Mouse (Mus musculus): ENCODE data around the gene Rnf123. TPM values are rescaled to one million over a fixed set of nuclear protein-coding genes. Genes with fewer than 3 reads are reported as not detected.

The Rnf123 gene
- 37.2 and 37.9 TPM in 2 replicates for polyA plus RNA-seq (2014; fragmentation: Nextera tagmentation; extraction: Ambion mirVana)

DNA sequence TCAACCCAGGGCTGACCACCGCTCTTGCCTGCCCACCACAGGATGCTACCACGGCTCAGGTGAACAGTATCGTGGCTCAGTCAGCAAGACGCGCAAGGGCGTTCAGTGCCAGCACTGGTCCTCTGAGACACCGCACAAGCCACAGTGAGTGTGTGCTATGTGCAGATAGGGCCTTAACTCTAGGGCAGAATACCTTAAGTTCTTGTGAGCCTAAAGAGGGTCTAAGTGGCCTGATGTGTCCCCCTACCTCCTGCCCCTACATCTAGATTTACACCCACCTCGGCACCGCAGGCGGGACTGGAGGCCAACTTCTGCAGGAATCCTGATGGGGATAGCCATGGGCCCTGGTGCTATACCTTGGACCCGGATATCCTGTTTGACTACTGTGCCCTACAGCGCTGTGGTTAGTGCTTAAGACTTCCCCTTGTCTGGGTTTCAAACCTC is at the start of gene Rnf123:
Gene Rnf123, minus strand, starts transcription at position 359 of the 444 bp plus-strand sequence.
- Histone ChIP-seq H3K36me3 (ENCODE audit: control insufficient read depth, insufficient read depth, low read length) (peaks cover 41% of the 10 kb centered on the region), H3K27me3 (ENCODE audit: control insufficient read depth, insufficient read depth, low read length) (peaks cover 31% of the 10 kb centered on the region), H3K4me1 (ENCODE audit: control insufficient read depth in 2 of 2, insufficient read depth in 2 of 2, low read length in 2 of 2) (peaks cover 10 to 16% of the 10 kb centered on the region in 2 experiments), H3K27ac (replicated peaks in 1 of 2; ENCODE audit: control insufficient read depth in 1 of 2, insufficient read depth in 1 of 2, low read depth in 2 of 2, low read length in 2 of 2) (no peak within 1 kb of the TSS), H3K4me3 (ENCODE audit: control insufficient read depth in 1 of 2, insufficient read depth in 1 of 2, low read depth in 1 of 2, low read length in 2 of 2) (peak within 1 kb of the TSS; percentile 3 to 11; a peak in 2 of 4 replicates), H3K9ac (ENCODE audit: low read length) (peak within 1 kb of the TSS; percentile 31), H3K9me3 (ENCODE audit: control insufficient read depth, low read length) (no peaks in the 10 kb centered on the region), H3K4me2 (ENCODE audit: low read length) (peak within 1 kb of the TSS; percentile 48)
- no peak for ATAC-seq (ENCODE audit: insufficient number of reproducible peaks, insufficient read depth, low FRiP score, low read depth)
- 32% methylated on average over 12 of the region's 12 CpGs for WGBS

DNA sequence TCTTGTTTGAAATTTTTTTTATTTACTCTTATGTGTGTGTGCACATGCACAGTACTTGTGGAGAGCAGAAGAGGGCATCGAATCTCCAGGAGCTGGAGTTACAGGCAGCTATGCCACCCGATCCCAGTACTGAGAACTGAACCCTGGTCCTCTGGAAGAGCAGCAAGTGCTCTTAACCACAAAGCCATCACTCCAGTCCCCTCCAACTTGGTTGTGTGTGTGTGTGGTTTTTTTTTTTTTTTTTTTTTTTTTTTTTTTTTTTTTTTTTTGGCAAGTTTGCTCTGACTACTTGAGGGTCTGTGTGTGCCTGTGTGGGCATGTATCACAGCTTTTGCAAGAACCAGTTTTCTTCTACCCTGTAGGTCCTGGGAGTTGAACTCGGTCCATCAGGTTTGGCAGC is 49.2 kb upstream of the Rnf123 start:
- H3K4me1 ChIP-seq (ENCODE audit: control insufficient read depth in 2 of 2, insufficient read depth in 2 of 2, low read length in 2 of 2) = peaks cover 5 to 8% of the 10 kb centered on the region in 2 experiments; a peak in 2 of 4 replicates
- H3K9me3 ChIP-seq (ENCODE audit: control insufficient read depth, low read length) = no peaks in the 10 kb centered on the region
- H3K27ac ChIP-seq (replicated peaks in 1 of 2; ENCODE audit: control insufficient read depth in 1 of 2, insufficient read depth in 1 of 2, low read depth in 2 of 2, low read length in 2 of 2) = no peak overlapping the region
- no peaks in the 10 kb centered on the region for H3K27me3 ChIP-seq (ENCODE audit: control insufficient read depth, insufficient read depth, low read length)
- WGBS = 85% methylated on average over 3 of the region's 3 CpGs
- no peak overlapping the region for H3K4me3 ChIP-seq (ENCODE audit: control insufficient read depth in 1 of 2, insufficient read depth in 1 of 2, low read depth in 1 of 2, low read length in 2 of 2)
- no peak overlapping the region for H3K9ac ChIP-seq (ENCODE audit: low read length)
- no peaks in the 10 kb centered on the region for H3K36me3 ChIP-seq (ENCODE audit: control insufficient read depth, insufficient read depth, low read length)
- H3K4me2 ChIP-seq (ENCODE audit: low read length) = no peak overlapping the region
- no peak for ATAC-seq (ENCODE audit: insufficient number of reproducible peaks, insufficient read depth, low FRiP score, low read depth)

DNA sequence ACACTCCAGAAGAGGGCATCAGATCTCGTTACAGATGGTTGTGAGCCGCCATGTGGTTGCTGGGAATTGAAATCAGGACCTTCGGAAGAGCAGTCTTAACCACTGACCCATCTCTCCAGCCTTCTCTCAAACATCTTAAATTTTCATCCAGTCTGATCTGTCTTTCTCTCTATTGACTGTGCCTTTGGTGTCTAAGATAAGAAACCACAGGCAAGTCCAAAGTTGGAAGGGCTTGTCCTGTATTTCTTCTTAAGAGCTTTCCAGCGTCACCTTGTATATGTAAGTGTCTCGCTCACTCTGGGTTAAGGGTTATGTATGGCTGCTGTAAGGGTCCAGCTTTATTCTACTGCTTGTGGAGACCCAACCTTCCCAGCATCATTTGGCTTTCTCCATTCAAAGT is 48.4 kb upstream of the Rnf123 start:
- Histone ChIP-seq H3K27ac (replicated peaks in 1 of 2; ENCODE audit: control insufficient read depth in 1 of 2, insufficient read depth in 1 of 2, low read depth in 2 of 2, low read length in 2 of 2) (no peak overlapping the region), H3K4me3 (ENCODE audit: control insufficient read depth in 1 of 2, insufficient read depth in 1 of 2, low read depth in 1 of 2, low read length in 2 of 2) (no peak overlapping the region), H3K27me3 (ENCODE audit: control insufficient read depth, insufficient read depth, low read length) (no peaks in the 10 kb centered on the region), H3K4me2 (ENCODE audit: low read length) (no peak overlapping the region), H3K36me3 (ENCODE audit: control insufficient read depth, insufficient read depth, low read length) (no peaks in the 10 kb centered on the region), H3K9ac (ENCODE audit: low read length) (no peak overlapping the region), H3K4me1 (ENCODE audit: control insufficient read depth in 2 of 2, insufficient read depth in 2 of 2, low read length in 2 of 2) (no peaks in the 10 kb centered on the region), H3K9me3 (ENCODE audit: control insufficient read depth, low read length) (no peaks in the 10 kb centered on the region)
- no peak for ATAC-seq (ENCODE audit: insufficient number of reproducible peaks, insufficient read depth, low FRiP score, low read depth)
- WGBS = 84% methylated on average over 5 of the region's 5 CpGs

DNA sequence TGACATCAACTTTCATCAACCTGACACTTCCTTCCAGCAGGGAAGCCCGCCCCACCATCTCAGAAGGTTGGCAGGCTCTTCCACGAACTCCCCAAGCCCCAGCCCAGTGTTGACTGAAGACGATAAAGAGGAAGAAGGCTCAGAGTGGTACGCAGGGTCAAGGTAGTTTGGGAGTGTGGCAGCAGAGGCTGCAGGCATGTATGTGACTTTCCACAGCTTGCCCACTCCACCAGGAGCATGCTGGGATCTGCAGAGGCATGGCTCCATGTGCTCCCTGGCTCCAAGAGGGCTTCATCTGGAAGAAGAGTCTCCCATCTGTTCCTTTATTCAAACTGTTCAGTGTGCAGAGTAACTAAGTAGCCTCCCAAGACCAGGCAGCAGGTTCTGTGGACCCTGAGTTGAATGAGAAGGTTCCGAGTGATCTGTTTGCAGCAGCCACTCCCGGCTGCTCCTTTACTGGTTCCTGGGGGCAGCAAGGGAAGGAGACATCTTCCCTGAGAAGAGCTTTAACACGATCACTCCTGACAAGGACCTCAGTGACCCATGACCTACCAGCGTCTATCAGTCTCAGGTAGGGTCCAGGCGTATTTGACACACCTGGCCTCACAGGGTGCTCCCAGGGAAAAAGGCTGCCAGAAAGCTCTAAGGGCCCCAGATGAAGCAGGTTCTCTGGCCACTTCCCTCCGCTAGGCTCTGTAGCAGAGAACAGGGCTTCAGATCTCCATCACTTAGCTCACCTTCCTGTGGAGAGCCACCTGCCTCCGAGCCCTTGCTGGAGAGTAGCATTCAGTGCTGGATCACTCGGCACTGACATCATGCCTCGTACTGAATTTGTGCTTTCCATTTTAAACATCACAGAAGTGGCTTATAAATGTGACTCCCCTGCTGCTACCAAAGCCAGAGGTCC is 46.1 kb upstream of the Rnf123 start:
- Histone ChIP-seq H3K27ac (replicated peaks in 1 of 2; ENCODE audit: control insufficient read depth in 1 of 2, insufficient read depth in 1 of 2, low read depth in 2 of 2, low read length in 2 of 2) (no peak overlapping the region), H3K36me3 (ENCODE audit: control insufficient read depth, insufficient read depth, low read length) (no peaks in the 10 kb centered on the region), H3K4me2 (ENCODE audit: low read length) (no peak overlapping the region), H3K4me1 (ENCODE audit: control insufficient read depth in 2 of 2, insufficient read depth in 2 of 2, low read length in 2 of 2) (no peaks in the 10 kb centered on the region; a peak in 1 of 4 replicates), H3K4me3 (ENCODE audit: control insufficient read depth in 1 of 2, insufficient read depth in 1 of 2, low read depth in 1 of 2, low read length in 2 of 2) (no peak overlapping the region), H3K9me3 (ENCODE audit: control insufficient read depth, low read length) (no peaks in the 10 kb centered on the region), H3K9ac (ENCODE audit: low read length) (no peak overlapping the region), H3K27me3 (ENCODE audit: control insufficient read depth, insufficient read depth, low read length) (no peaks in the 10 kb centered on the region)
- ATAC-seq (ENCODE audit: insufficient number of reproducible peaks, insufficient read depth, low FRiP score, low read depth) = no peak
- 65% methylated on average over 13 of the region's 13 CpGs for WGBS

- H3K27me3 ChIP-seq (ENCODE audit: control insufficient read depth, insufficient read depth, low read length) = no peaks in the 10 kb centered on the region
- no peak overlapping the region for H3K4me3 ChIP-seq (ENCODE audit: control insufficient read depth in 1 of 2, insufficient read depth in 1 of 2, low read depth in 1 of 2, low read length in 2 of 2)
- ATAC-seq (ENCODE audit: insufficient number of reproducible peaks, insufficient read depth, low FRiP score, low read depth) = no peak
- H3K9ac ChIP-seq (ENCODE audit: low read length) = no peak overlapping the region
- 61% methylated on average over 11 of the region's 11 CpGs for WGBS
- no peaks in the 10 kb centered on the region; a peak in 1 of 4 replicates for H3K4me1 ChIP-seq (ENCODE audit: control insufficient read depth in 2 of 2, insufficient read depth in 2 of 2, low read length in 2 of 2)
- no peak overlapping the region for H3K4me2 ChIP-seq (ENCODE audit: low read length)
- H3K9me3 ChIP-seq (ENCODE audit: control insufficient read depth, low read length) = no peaks in the 10 kb centered on the region
- H3K36me3 ChIP-seq (ENCODE audit: control insufficient read depth, insufficient read depth, low read length) = no peaks in the 10 kb centered on the region
- H3K27ac ChIP-seq (replicated peaks in 1 of 2; ENCODE audit: control insufficient read depth in 1 of 2, insufficient read depth in 1 of 2, low read depth in 2 of 2, low read length in 2 of 2) = no peak overlapping the region
Measured at GRCm38 (mm10) chr9:108128248-108128647, 45.1 kb upstream of the Rnf123 start.

DNA sequence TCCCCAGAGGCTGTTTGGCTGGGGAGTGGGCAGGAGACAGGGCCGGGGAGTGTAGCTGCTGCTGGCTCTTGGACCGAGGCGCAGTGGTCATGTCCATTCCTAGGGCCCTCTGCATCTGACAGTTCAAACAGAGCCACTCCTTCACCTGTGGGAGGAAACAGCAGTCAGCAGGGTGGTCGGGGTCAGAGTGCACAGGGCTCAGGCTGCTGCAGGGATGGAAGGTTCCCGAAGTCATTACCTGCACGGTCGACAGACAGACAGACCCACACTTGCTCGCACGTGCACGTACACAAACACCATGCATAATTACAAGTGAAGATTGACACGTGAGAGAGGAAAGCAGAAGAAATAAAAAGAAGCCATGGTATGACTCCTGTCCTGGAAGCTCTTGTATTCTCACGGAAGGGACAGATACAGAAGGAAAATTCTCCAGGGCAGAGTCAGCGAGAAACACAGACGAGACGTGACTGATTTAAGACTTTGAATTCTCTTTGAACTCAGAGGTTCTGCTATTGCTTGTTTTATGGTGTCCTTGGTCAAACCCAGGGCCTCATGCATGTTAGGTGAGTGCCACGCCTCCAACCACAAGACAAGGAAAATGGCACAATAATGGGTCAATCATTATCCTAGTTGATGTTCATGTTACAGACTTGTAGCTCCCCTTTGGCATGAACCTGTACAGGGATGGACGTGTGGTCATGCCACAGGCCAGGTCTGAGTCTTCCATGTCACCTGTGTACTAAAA is 43.5 kb upstream of the Rnf123 start:
- no peak overlapping the region for H3K9ac ChIP-seq (ENCODE audit: low read length)
- no peaks in the 10 kb centered on the region for H3K36me3 ChIP-seq (ENCODE audit: control insufficient read depth, insufficient read depth, low read length)
- ATAC-seq (ENCODE audit: insufficient number of reproducible peaks, insufficient read depth, low FRiP score, low read depth) = no peak
- no peak overlapping the region for H3K4me2 ChIP-seq (ENCODE audit: low read length)
- H3K27ac ChIP-seq (replicated peaks in 1 of 2; ENCODE audit: control insufficient read depth in 1 of 2, insufficient read depth in 1 of 2, low read depth in 2 of 2, low read length in 2 of 2) = no peak overlapping the region
- H3K4me1 ChIP-seq (ENCODE audit: control insufficient read depth in 2 of 2, insufficient read depth in 2 of 2, low read length in 2 of 2) = no peaks in the 10 kb centered on the region; a peak in 1 of 4 replicates
- WGBS = 86% methylated on average over 17 of the region's 17 CpGs
- no peaks in the 10 kb centered on the region for H3K9me3 ChIP-seq (ENCODE audit: control insufficient read depth, low read length)
- H3K4me3 ChIP-seq (ENCODE audit: control insufficient read depth in 1 of 2, insufficient read depth in 1 of 2, low read depth in 1 of 2, low read length in 2 of 2) = no peak overlapping the region
- no peaks in the 10 kb centered on the region for H3K27me3 ChIP-seq (ENCODE audit: control insufficient read depth, insufficient read depth, low read length)

- H3K4me1 ChIP-seq (ENCODE audit: control insufficient read depth in 2 of 2, insufficient read depth in 2 of 2, low read length in 2 of 2) = peaks cover 0 to 1% of the 10 kb centered on the region in 2 experiments; a peak in 3 of 4 replicates
- no peak overlapping the region for H3K9ac ChIP-seq (ENCODE audit: low read length)
- no peaks in the 10 kb centered on the region for H3K9me3 ChIP-seq (ENCODE audit: control insufficient read depth, low read length)
- 90% methylated on average over 8 of the region's 8 CpGs for WGBS
- no peaks in the 10 kb centered on the region for H3K27me3 ChIP-seq (ENCODE audit: control insufficient read depth, insufficient read depth, low read length)
- H3K4me3 ChIP-seq (ENCODE audit: control insufficient read depth in 1 of 2, insufficient read depth in 1 of 2, low read depth in 1 of 2, low read length in 2 of 2) = no peak overlapping the region
- no peak overlapping the region for H3K27ac ChIP-seq (replicated peaks in 1 of 2; ENCODE audit: control insufficient read depth in 1 of 2, insufficient read depth in 1 of 2, low read depth in 2 of 2, low read length in 2 of 2)
- ATAC-seq (ENCODE audit: insufficient number of reproducible peaks, insufficient read depth, low FRiP score, low read depth) = no peak
- H3K36me3 ChIP-seq (ENCODE audit: control insufficient read depth, insufficient read depth, low read length) = no peaks in the 10 kb centered on the region
- no peak overlapping the region for H3K4me2 ChIP-seq (ENCODE audit: low read length)
Measured at GRCm38 (mm10) chr9:108125731-108126130, 42.6 kb upstream of the Rnf123 start.

Data from heart, embryonic 14.5 days (tissue).